Mouse (Mus musculus) olfactory bulb, adult 2 months (tissue): ENCODE data around the gene Lrrc3.
"Not testable (repeated sequence)": the region's sequence is repeated elsewhere in the genome, so short reads cannot be mapped to it uniquely, and the experiment has no call there.

Experiments used
- CTCF ChIP-seq: fragments of 200-500 bp; IDR thresholded peaks from 2 replicates; pipeline ENCODE4 v1.5.1; 2012; ENCODE audit warnings: low read depth, mild to moderate bottlenecking, low read length, moderate library complexity; ENCODE audit not compliant: insufficient read depth
- POLR2A ChIP-seq: fragments of 200-500 bp; IDR thresholded peaks from 2 replicates; pipeline ENCODE4 v1.6.1; 2012; ENCODE audit warnings: mild to moderate bottlenecking, low read depth, low read length, moderate library complexity; ENCODE audit not compliant: insufficient read depth

DNA sequence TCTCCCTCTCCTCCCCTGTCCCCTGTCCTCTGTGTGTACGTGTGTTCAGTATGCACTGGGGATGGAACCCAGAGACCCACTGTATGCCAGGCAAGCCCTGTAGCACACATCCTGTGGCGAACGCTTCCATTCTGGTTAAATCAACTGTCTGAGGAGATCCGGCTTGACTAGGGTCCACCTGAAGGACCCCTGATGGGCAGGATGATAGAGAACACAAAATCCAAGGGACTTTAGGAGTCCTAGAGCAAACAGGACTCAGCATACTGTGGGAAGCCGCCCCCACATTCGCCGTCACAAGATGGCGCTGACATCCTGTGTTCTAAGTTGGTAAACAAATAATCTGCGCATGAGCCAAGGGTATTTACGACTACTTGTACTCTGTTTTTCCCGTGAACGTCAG, 48.1 kb upstream of the Lrrc3 start:
- not testable (repeated sequence) for TF ChIP-seq CTCF, POLR2A
